Mouse (Mus musculus) hindbrain, embryonic 15.5 days (tissue): ENCODE results near the gene Itga8. TPM values are rescaled to one million over a fixed set of nuclear protein-coding genes. Genes with fewer than 3 reads are reported as not detected.

Source experiments
- ATAC-seq: fragments of 200-750 bp; cut with Nextera tagmentation; 2 replicates; pipeline ENCODE4 v1.8.0; 2017; ENCODE audit warnings: low read depth, moderate number of reproducible peaks, moderate TSS enrichment; ENCODE audit not compliant: low FRiP score
- H3K27ac ChIP-seq: fragments of 300-500 bp; sonication (generic); replicated peaks from 2 replicates; pipeline ENCODE4 v1.5.1; 2015; ENCODE audit warnings: mild to moderate bottlenecking, inconsistent platforms
- H3K27me3 ChIP-seq: fragments of 300-500 bp; sonication (generic); 2 replicates; pipeline ENCODE4 v1.6.1; 2015; ENCODE audit warnings: control low read depth, inconsistent platforms
- H3K36me3 ChIP-seq: fragments of 300-500 bp; sonication (generic); 2 replicates; pipeline ENCODE4 v1.6.1; 2015; ENCODE audit warnings: control low read depth, inconsistent platforms
- H3K4me1 ChIP-seq: fragments of 300-500 bp; sonication (generic); replicated peaks from 2 replicates; pipeline ENCODE4 v1.6.1; 2015; ENCODE audit warnings: control low read depth, inconsistent platforms
- H3K4me2 ChIP-seq: fragments of 300-500 bp; sonication (generic); 2 replicates; pipeline ENCODE4 v1.6.1; 2015; ENCODE audit warnings: moderate library complexity, mild to moderate bottlenecking, inconsistent platforms
- H3K4me3 ChIP-seq: fragments of 300-500 bp; sonication (generic); 2 replicates; pipeline ENCODE4 v1.5.1; 2015; ENCODE audit warnings: mild to moderate bottlenecking, inconsistent platforms
- H3K9ac ChIP-seq: fragments of 300-500 bp; sonication (generic); 2 replicates; pipeline ENCODE4 v1.6.1; 2015; ENCODE audit warnings: inconsistent platforms
- H3K9me3 ChIP-seq: fragments of 300-500 bp; sonication (generic); 2 replicates; pipeline ENCODE4 v1.6.1; 2016; ENCODE audit warnings: control low read depth, inconsistent platforms
- WGBS: fragments of 180-500 bp; shearing (Covaris S2); methylation state at CpG from one replicate; pipeline ENCODE4 v1.1.7; 2015; 5-methylcytosine and 5-hydroxymethylcytosine counted together
- polyA plus RNA-seq: library from polyadenylated mRNA; unstranded; fragments of >200 nt; fragmentation: Nextera tagmentation; extraction: Ambion mirVana; gene quantifications from 2 replicates; pipeline ENCODE4 v1.2.1, GENCODE M21; 2015

The Itga8 gene
- polyA plus RNA-seq, 1 experiment from 2014 or later = 2.6 TPM

GRCm38 (mm10) chr2:12109306-12109705 is 192.4 kb downstream of the Itga8 start:
- no peak overlapping the region for H3K27ac ChIP-seq
- H3K27me3 ChIP-seq = no peaks in the 10 kb centered on the region
- H3K9me3 ChIP-seq = no peaks in the 10 kb centered on the region
- 77% methylated on average over 3 of the region's 3 CpGs for WGBS
- no peak overlapping the region for H3K4me3 ChIP-seq
- H3K4me1 ChIP-seq = no peaks in the 10 kb centered on the region
- H3K36me3 ChIP-seq = no peaks in the 10 kb centered on the region
- no peak overlapping the region for H3K9ac ChIP-seq
- no peak overlapping the region for H3K4me2 ChIP-seq
- no peak for ATAC-seq

- Histone ChIP-seq H3K4me2 (no peak overlapping the region), H3K9me3 (no peaks in the 10 kb centered on the region), H3K27me3 (no peaks in the 10 kb centered on the region), H3K36me3 (no peaks in the 10 kb centered on the region), H3K4me1 (no peaks in the 10 kb centered on the region), H3K4me3 (no peak overlapping the region), H3K9ac (no peak overlapping the region), H3K27ac (no peak overlapping the region)
- 86% methylated on average over 2 of the region's 2 CpGs for WGBS
- no peak for ATAC-seq
Observed at GRCm38 (mm10) chr2:12108306-12108705, 193.4 kb downstream of the Itga8 start.

DNA sequence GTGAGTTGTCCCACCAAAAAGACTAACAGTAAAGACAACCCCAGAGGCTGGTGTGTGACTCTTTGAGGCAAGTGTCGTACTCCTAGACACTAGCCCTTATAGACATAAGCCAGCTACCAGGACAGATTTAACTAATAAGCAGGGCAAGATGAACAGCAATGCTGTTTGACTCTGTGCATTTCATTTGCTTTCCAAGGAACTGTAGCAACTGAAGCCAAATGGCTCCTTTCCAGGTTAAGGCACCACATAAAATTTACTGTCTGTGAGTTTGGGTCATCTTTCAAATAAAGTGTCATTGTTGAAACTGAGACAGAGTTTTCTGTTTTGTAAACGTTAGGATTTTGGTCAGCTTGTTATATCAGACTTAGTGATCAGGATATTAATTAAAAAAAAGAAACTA is 194.5 kb downstream of the Itga8 start:
- H3K4me3 ChIP-seq = no peak overlapping the region
- ATAC-seq = no peak
- WGBS = 72% methylated on average over 2 of the region's 2 CpGs

DNA sequence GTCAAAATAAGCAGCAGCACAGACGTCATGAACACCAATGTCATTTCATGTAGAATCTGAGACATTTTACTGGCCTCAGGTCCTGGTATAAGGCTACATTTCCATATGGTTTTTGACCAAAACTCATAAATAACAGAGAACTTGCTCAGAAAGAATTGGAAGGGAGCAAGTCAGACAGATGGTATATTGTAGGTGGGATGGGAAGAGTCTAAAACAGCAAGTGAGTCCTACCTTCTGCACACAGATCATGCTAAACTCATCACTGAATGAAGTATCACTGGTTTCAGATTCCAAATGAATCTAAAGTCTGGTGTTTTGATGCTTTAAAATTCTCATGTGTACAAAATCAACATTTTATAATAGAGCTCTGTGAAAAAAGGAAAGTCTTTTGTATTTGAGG is 198.5 kb downstream of the Itga8 start:
- H3K4me1 ChIP-seq = no peaks in the 10 kb centered on the region
- WGBS = 86% methylated on average over 1 of the region's 1 CpGs
- H3K27me3 ChIP-seq = no peaks in the 10 kb centered on the region
- no peak overlapping the region for H3K9ac ChIP-seq
- no peak for ATAC-seq
- H3K36me3 ChIP-seq = no peaks in the 10 kb centered on the region
- no peak overlapping the region for H3K4me2 ChIP-seq
- no peak overlapping the region for H3K4me3 ChIP-seq
- no peaks in the 10 kb centered on the region for H3K9me3 ChIP-seq
- H3K27ac ChIP-seq = no peak overlapping the region

More for the DNA sequence above, 194.5 kb downstream of the Itga8 start:
- Histone ChIP-seq H3K4me1 (no peaks in the 10 kb centered on the region), H3K9ac (no peak overlapping the region), H3K27me3 (no peaks in the 10 kb centered on the region), H3K36me3 (no peaks in the 10 kb centered on the region), H3K4me2 (no peak overlapping the region), H3K27ac (no peak overlapping the region), H3K9me3 (no peaks in the 10 kb centered on the region)

DNA sequence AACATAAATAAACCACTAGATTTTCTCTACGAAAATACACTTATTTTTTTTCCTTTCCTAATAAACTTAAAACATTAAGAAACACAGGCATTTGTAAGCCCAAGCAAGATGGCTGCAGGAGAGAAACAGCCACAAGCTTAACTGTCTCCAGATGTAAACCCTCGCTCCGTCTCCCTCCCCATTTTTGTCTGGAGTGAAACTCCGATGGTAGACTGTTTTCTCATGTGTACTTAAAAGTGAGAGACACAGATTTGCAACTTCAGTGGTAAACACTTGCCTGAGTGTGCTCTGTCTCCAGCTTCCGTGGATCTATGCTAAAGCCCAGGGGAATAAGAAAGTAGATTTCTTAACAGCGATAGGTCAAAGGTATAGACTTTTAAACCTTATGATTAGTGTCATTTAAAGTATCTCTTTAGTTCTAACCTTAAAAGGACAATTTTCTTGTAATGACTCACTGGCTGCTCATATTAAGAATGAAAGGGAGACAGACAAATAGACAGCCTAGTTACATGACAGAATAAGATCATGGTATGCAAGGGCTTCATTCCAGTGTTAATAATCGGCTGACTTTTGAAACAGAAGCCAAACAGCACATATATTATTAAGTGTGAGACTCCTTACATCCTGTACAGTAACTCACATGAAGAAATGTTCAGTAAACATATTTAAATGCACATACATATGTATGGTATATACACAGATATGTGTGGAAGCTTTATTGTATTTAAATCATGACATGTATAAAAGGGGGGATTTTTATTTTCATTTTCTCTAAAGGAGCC is 209.3 kb downstream of the Itga8 start:
- no peaks in the 10 kb centered on the region for H3K4me1 ChIP-seq
- WGBS = 81% methylated on average over 7 of the region's 7 CpGs
- no peak overlapping the region for H3K4me3 ChIP-seq
- no peaks in the 10 kb centered on the region for H3K9me3 ChIP-seq
- no peak overlapping the region for H3K4me2 ChIP-seq
- no peak overlapping the region for H3K9ac ChIP-seq
- H3K27ac ChIP-seq = no peak overlapping the region
- ATAC-seq = no peak
- no peaks in the 10 kb centered on the region for H3K27me3 ChIP-seq
- no peaks in the 10 kb centered on the region for H3K36me3 ChIP-seq

GRCm38 (mm10) chr2:12090993-12091392 is 210.7 kb downstream of the Itga8 start:
- Histone ChIP-seq H3K27ac (no peak overlapping the region), H3K4me1 (no peaks in the 10 kb centered on the region), H3K9me3 (no peaks in the 10 kb centered on the region), H3K36me3 (no peaks in the 10 kb centered on the region), H3K9ac (no peak overlapping the region), H3K4me2 (no peak overlapping the region), H3K4me3 (no peak overlapping the region), H3K27me3 (no peaks in the 10 kb centered on the region)
- no peak for ATAC-seq
- 81% methylated on average over 2 of the region's 2 CpGs for WGBS

DNA sequence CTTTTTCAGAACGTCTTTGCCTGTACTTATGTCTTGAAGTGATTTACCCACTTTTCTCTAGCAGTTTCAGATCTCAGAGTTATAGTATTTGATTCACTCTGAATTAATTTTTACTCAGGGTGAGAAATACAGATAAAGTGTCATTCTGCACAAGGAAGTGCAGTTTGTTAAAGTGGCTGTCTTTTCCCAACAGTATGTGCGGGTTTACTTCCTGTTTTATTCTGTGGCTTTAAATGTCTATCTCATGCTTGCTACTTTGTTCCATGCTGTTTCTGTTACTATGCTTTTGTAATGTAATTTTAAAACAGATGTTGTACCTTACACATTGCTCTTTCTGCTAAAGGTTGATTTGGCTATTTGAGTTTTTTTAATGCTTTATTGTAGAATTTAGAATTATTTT is 216.2 kb downstream of the Itga8 start:
- WGBS = 99% methylated on average over 2 of the region's 2 CpGs
- Histone ChIP-seq H3K9me3 (no peaks in the 10 kb centered on the region), H3K27me3 (no peaks in the 10 kb centered on the region), H3K36me3 (no peaks in the 10 kb centered on the region), H3K4me2 (no peak overlapping the region), H3K9ac (no peak overlapping the region), H3K4me3 (no peak overlapping the region), H3K4me1 (no peaks in the 10 kb centered on the region), H3K27ac (no peak overlapping the region)
- ATAC-seq = no peak

DNA sequence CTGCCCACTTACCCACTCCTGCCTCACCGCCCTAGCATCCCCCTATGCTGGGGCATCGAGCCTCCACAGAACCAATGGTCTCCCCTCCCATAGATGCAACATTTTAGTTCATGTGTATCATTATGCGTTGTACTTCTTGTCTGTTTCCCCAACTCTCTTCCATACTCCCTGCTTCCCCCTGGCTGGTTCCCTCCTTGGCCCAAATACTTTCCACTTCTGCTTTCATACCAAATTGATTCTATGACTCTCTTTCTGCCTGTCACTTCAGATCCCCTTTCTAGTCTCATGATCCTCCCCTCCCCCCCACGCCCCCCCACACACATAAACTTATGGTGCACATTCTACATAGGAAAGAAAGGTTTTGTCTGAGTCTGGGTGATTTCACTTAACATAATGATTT is 217.4 kb downstream of the Itga8 start:
- Histone ChIP-seq H3K27ac (no peak overlapping the region), H3K4me3 (no peak overlapping the region), H3K9ac (no peak overlapping the region), H3K4me1 (no peaks in the 10 kb centered on the region), H3K4me2 (no peak overlapping the region), H3K27me3 (no peaks in the 10 kb centered on the region), H3K9me3 (no peaks in the 10 kb centered on the region), H3K36me3 (no peaks in the 10 kb centered on the region)
- WGBS = 87% methylated on average over 4 of the region's 4 CpGs
- no peak for ATAC-seq

GRCm38 (mm10) chr2:12077266-12077891 is 224.3 kb downstream of the Itga8 start:
- Histone ChIP-seq H3K36me3 (no peaks in the 10 kb centered on the region), H3K4me3 (no peak overlapping the region), H3K4me1 (no peaks in the 10 kb centered on the region), H3K4me2 (no peak overlapping the region), H3K27me3 (no peaks in the 10 kb centered on the region), H3K9ac (no peak overlapping the region), H3K27ac (no peak overlapping the region), H3K9me3 (no peaks in the 10 kb centered on the region)
- 92% methylated on average over 2 of the region's 2 CpGs for WGBS
- ATAC-seq = no peak

DNA sequence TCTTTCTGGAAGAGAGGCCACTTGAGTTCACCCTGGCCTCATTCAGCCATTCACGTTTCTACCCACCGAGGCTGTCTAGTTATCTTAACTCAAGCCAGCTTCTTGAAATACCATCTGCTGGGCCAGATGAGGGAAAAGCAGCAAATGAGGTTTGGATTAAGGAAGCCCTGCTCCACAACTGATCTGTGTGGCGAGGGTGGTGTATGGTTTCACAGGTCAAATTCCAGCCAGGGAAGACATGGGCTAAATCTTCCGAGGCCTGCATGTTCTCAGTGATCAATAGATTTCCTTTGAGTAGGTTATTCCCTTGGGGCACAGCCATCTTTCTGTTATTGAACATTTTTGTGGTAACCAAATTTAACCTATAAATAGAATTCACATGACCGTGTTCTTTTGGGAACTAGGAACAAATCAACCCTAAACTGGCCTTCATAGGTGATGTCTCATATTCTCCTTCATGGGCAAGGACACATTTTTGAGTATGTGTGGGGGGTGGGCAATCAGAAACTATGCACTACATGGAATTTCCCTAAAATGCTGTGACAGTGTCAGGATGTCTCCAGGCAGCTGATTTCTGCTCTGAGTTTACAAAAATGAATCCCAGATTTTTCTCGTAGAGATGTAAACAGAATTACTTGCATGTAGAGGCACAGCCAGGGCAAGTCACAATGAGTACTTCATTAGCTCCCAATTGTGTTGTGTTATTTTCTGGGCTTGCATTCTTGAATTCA is 235.9 kb downstream of the Itga8 start:
- Histone ChIP-seq H3K4me2 (no peak overlapping the region), H3K36me3 (no peaks in the 10 kb centered on the region), H3K27me3 (no peaks in the 10 kb centered on the region), H3K9ac (no peak overlapping the region), H3K4me3 (no peak overlapping the region), H3K4me1 (no peaks in the 10 kb centered on the region), H3K27ac (no peak overlapping the region), H3K9me3 (no peaks in the 10 kb centered on the region)
- WGBS = 83% methylated on average over 6 of the region's 6 CpGs
- no peak for ATAC-seq

GRCm38 (mm10) chr2:12060034-12060723 is 241.5 kb downstream of the Itga8 start:
- H3K27ac ChIP-seq = no peak overlapping the region
- no peak overlapping the region for H3K9ac ChIP-seq
- no peak overlapping the region for H3K4me2 ChIP-seq
- no peaks in the 10 kb centered on the region for H3K36me3 ChIP-seq
- WGBS = 69% methylated on average over 5 of the region's 5 CpGs
- H3K27me3 ChIP-seq = no peaks in the 10 kb centered on the region
- no peaks in the 10 kb centered on the region for H3K9me3 ChIP-seq
- no peaks in the 10 kb centered on the region for H3K4me1 ChIP-seq
- H3K4me3 ChIP-seq = no peak overlapping the region
- ATAC-seq = peak; percentile 73; the same call in 1 of the 2 replicates
